In genomic region chr3:123143412-123143811, GRCm38 (mm10) we compare ENCODE assay signal across 23 mouse cellular contexts.
DNase-seq lines count a peak whose midpoint lies in the region; ATAC-seq lines count a peak whose summit lies in the region.
"Had no signal": no experiment of that assay in that cellular context is flagged by ENCODE, and none has a peak within 500 bp of the region (broad histone marks: within the 10 kb centered on the region; RNA-seq: fewer than 3 reads in every experiment).

No protein-coding gene starts in this region.

- H3K27ac ChIP-seq in heart, embryonic 12.5 days (ENCODE audit: poor library complexity, severe bottlenecking) = peak overlapping the region; percentile 40; the same call in 1 of the 2 replicates
- H3K27ac ChIP-seq: embryonic facial prominence, embryonic 12.5 days; forebrain, embryonic 13.5 days; hindbrain, embryonic 15.5 days; intestine, embryonic 15.5 days; left cerebral cortex, adult 2 months; limb, embryonic 10.5 days; neural tube, embryonic 12.5 days had no signal

- H3K27me3 ChIP-seq in heart, embryonic 12.5 days (replicated peaks) = no peaks in the 10 kb centered on the region
- H3K27me3 ChIP-seq: embryonic facial prominence, embryonic 12.5 days; forebrain, embryonic 13.5 days; hindbrain, embryonic 15.5 days; intestine, embryonic 15.5 days; neural tube, embryonic 12.5 days had no signal

- WGBS in heart, embryonic 12.5 days = 58% methylated on average over 6 of the region's 6 CpGs

- H3K9ac ChIP-seq in heart, embryonic 12.5 days = no peak overlapping the region
- H3K9ac ChIP-seq: embryonic facial prominence, embryonic 12.5 days; forebrain, embryonic 13.5 days; hindbrain, embryonic 15.5 days; intestine, embryonic 15.5 days; neural tube, embryonic 12.5 days had no signal

- ATAC-seq in heart, embryonic 12.5 days (ENCODE audit: insufficient number of reproducible peaks, low FRiP score) = 0 out of 2 replicates have a peak, but pooled peaks have one; percentile 20
- peak; percentile 76 for ATAC-seq in common myeloid progenitor, adult 5-6 weeks (replicated peaks; ENCODE audit: low read depth, poor library complexity, severe bottlenecking)
- ATAC-seq: activated CD4-positive, CD25-positive, alpha-beta regulatory T cell, adult 4 months; CD4-positive, CD25-positive, alpha-beta regulatory T cell, adult 4 months; forebrain, embryonic 13.5 days; intestine, embryonic 15.5 days had no signal

- no peak overlapping the region for H3K4me2 ChIP-seq in heart, embryonic 12.5 days
- H3K4me2 ChIP-seq: embryonic facial prominence, embryonic 12.5 days; forebrain, embryonic 13.5 days; hindbrain, embryonic 15.5 days; intestine, embryonic 15.5 days; neural tube, embryonic 12.5 days had no signal

- H3K4me1 ChIP-seq in heart, embryonic 12.5 days (replicated peaks) = peaks cover 35% of the 10 kb centered on the region
- H3K4me1 ChIP-seq: forebrain, embryonic 13.5 days; hindbrain, embryonic 15.5 days; limb, embryonic 10.5 days; neural tube, embryonic 12.5 days had no signal

- intact Hi-C loops in heart, postnatal 14 days (cut with DNase I) = no loop called here

- DNase-seq in heart, postnatal 14 days = no peak
- peak; percentile 36 for DNase-seq in 416B (ENCODE audit: low read depth)
- DNase-seq in skeletal muscle tissue, adult 2 months (ENCODE audit: low read depth, low spot score) = peak; percentile 89
- no peak for DNase-seq in urinary bladder, postnatal 4 days (ENCODE audit: low spot score in 2 of 2)
- no peak for DNase-seq in right cerebral cortex, postnatal 14 days
- DNase-seq: adrenal gland, postnatal 10 days; cerebellum, adult 9-11 months; kidney, postnatal 36 days; lung, adult 18-20 months; lung, postnatal 14 days; thymus, adult 2 months had no signal

- H3K36me3 ChIP-seq in heart, embryonic 12.5 days = no peaks in the 10 kb centered on the region
- H3K36me3 ChIP-seq: embryonic facial prominence, embryonic 12.5 days; hindbrain, embryonic 15.5 days; intestine, embryonic 15.5 days; limb, embryonic 10.5 days; neural tube, embryonic 12.5 days had no signal

- H3K4me3 ChIP-seq in heart, embryonic 12.5 days = no peak overlapping the region
- H3K4me3 ChIP-seq: embryonic facial prominence, embryonic 12.5 days; erythroblast, embryonic 14.5 days; forebrain, embryonic 13.5 days; hindbrain, embryonic 15.5 days; intestine, embryonic 15.5 days; left cerebral cortex, adult 2 months; limb, embryonic 10.5 days; neural tube, embryonic 12.5 days had no signal

- 0 out of 2 replicates have a peak, but pooled peaks cover 4% of the 10 kb centered on the region for H3K9me3 ChIP-seq in heart, embryonic 12.5 days (replicated peaks)
- H3K9me3 ChIP-seq: embryonic facial prominence, embryonic 12.5 days; forebrain, embryonic 13.5 days; hindbrain, embryonic 15.5 days; intestine, embryonic 15.5 days; limb, embryonic 10.5 days; neural tube, embryonic 12.5 days had no signal

Comparison
In these comparisons a context has a peak if more than half of its experiments do, and no peak if none do; other contexts are left out.
1. DNase-seq: peak in 416B (single experiment) and skeletal muscle tissue, adult 2 months (single experiment); none in heart, postnatal 14 days (0 of 2), urinary bladder, postnatal 4 days (0 of 2) and right cerebral cortex, postnatal 14 days (single experiment).